Mouse (Mus musculus): ENCODE results near the gene B3gntl1. TPM values are rescaled to one million over a fixed set of nuclear protein-coding genes. Genes with fewer than 3 reads are reported as not detected.

The B3gntl1 gene
- total RNA-seq, 2 experiments from 2014 or later: 6.5 to 7.4 TPM

Other genes starting within 250 kb of the B3gntl1 start
- gene Fn3k, start 238.2 kb downstream of the B3gntl1 start, total RNA-seq (2021): 10 to 100 TPM; 44.9 to 49.3 TPM
- 10 to 100 TPM; 37.1 to 39.0 TPM for gene Tbcd, start 221.2 kb downstream of the B3gntl1 start, total RNA-seq (2021)
- gene Zfp750, start 153.8 kb downstream of the B3gntl1 start, total RNA-seq (2021): under 1 TPM; 0.13 to 0.25 TPM
- 10 to 100 TPM; 11.0 to 12.5 TPM for gene Metrnl, start 28.4 kb upstream of the B3gntl1 start, total RNA-seq (2021)
- not detected for gene Ptchd3, start 157.1 kb upstream of the B3gntl1 start, total RNA-seq (2021)